Mouse (Mus musculus): ENCODE measurements at regions not wholly inside any gene's neighbourhood (a gene's known extent, or its start where the extent isn't known, plus 50 kb on each side); places are given as distances from the start of the nearest gene placed in this dataset.
A peak's percentile ranks its signal among the peaks of the same experiment; 100 is the strongest.

- DNase-seq, result no peak
Measured at GRCm38 (mm10) chr12:74518032-74518431, 201.8 kb upstream of the Gm11042 start.

GRCm38 (mm10) chr12:74516527-74516926, 200.3 kb upstream of the Gm11042 start:
- DNase-seq, result peak; percentile 5

GRCm38 (mm10) chr12:74502791-74503190, 186.6 kb upstream of the Gm11042 start:
- DNase-seq, result no peak

GRCm38 (mm10) chr12:74477619-74478018, 161.4 kb upstream of the Gm11042 start:
- no peak for DNase-seq

- DNase-seq, result no peak
Measured at GRCm38 (mm10) chr12:74474741-74475140, 158.5 kb upstream of the Gm11042 start.

- no peak for DNase-seq
Measured at GRCm38 (mm10) chr12:74458521-74458920, 142.3 kb upstream of the Gm11042 start.

- DNase-seq, result no peak
Measured at GRCm38 (mm10) chr12:74452375-74453090, 136.3 kb upstream of the Gm11042 start.

- DNase-seq, result no peak
Measured at GRCm38 (mm10) chr12:74448248-74448647, 132.1 kb upstream of the Gm11042 start.

GRCm38 (mm10) chr12:74434874-74435273, 118.7 kb upstream of the Gm11042 start:
- no peak for DNase-seq

- DNase-seq, result no peak
Measured at GRCm38 (mm10) chr12:74414738-74415137, 98.5 kb upstream of the Gm11042 start.

- DNase-seq, result no peak
Measured at GRCm38 (mm10) chr12:74410511-74410910, 94.3 kb upstream of the Gm11042 start.

GRCm38 (mm10) chr12:74407591-74408095, 91.4 kb upstream of the Gm11042 start:
- DNase-seq, result no peak

GRCm38 (mm10) chr12:74389811-74390210, 73.6 kb upstream of the Gm11042 start:
- no peak for DNase-seq

Data from adrenal gland, postnatal 10 days (tissue).